Mouse (Mus musculus): ENCODE measurements around the gene Ercc1.

Ercc1 gene

DNA sequence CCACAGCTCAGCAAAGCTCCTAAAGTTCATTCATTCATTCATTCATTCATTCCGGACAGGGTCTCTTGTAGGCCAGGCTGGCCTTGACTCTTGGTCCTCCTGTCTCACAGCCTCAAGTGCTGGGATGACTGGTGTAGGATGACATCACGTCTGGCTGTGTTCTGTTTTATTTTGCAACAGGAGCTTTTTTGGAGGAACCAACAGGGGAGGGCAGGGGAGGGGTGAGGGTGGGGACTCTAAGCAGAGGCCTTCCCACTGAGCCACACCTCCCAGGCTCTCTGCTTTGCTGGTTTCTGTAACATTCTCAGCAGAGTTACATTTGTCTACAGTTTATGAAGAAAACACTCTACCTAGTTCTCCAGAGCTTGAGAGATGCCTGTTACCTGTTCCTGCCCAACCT lies 6.5 kb upstream of the Ercc1 start:
- DNase-seq (ENCODE audit: low read depth) = peak; percentile 83

DNA sequence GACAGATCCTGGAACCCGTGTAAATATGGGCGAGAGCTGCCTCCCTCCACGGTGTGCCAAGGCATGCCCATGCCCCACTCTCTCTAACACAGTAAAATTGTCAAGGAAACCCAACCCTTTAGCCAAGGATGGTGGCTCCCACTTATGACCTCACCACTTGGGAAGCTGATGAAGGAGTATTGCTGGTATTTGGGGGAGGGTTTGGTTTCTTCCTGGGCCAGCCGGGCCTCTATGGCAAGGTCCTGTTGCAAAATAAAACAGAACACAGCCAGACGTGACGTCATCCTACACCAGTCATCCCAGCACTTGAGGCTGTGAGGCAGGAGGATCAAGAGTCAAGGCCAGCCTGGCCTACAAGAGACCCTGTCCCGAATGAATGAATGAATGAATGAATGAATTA lies 6.0 kb upstream of the Ercc1 start:
- DNase-seq (ENCODE audit: low read depth) = peak; percentile 82

GRCm38 (mm10) chr7:19341250-19341649 lies 3.3 kb upstream of the Ercc1 start:
- no peak for DNase-seq (ENCODE audit: low read depth)

DNA sequence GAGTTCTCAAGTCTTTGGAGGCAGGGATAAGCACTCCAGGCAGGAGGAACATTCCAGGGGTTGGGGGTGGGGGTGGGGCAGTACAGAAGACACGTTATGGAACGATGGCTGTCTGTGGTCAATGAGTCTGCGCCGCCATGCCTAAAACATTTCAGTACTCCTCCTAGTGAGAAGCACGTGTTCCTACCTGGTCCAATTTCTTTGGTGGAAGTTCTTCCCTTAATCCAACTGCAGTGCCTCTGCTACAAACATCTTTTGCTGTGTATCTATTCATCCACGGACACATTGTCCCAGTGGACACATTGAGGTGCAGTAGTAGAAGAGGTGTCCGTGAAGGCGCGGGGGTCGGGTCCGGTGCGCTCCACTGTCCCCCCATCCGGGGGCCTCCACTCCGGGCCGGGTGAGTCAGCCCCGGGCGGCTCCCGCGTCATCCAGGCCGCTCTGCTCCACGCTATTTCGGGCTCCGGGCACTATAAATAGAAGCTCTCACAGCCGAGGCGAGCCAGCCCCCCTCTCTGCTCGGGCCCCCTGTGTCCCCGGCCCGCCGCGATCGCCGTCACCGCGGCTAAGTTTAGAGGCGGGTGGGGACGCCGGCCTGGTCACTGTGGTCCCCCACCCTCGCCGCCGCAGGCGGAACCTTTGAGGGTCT lies 2.7 kb upstream of the Ercc1 start:
- peak; percentile 77 for DNase-seq (ENCODE audit: low read depth)

- DNase-seq (ENCODE audit: low read depth) = peak; percentile 93
Measured at GRCm38 (mm10) chr7:19342481-19343027, 2.0 kb upstream of the Ercc1 start.

DNA sequence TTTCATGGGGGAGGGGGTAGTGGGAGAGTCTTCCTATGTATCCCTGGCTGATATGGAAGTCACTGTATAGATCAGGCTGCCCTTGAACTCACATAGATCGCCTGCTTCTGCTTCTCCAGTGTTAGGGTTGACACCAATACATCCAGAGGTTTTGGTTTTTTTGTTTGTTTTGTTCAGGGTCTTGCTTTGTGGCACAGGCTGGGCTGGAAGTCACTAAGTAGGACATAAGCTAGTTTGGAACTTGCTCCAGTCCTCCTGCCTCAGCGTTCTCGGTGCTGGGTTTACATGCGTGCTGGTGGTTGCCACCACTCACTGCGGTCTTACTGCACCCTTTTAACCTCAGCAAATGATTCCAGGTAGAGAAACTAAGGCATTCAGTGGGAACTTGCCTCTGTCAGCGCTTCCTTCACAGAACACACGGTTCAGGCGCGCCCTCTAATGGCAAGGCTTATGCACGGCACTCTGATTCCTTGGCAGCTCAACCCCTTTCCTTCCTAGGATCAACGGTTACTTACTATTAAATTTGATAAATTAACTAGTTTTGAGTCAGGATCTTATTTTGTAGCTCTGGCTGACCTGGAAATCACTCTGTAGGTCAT lies 1.3 kb upstream of the Ercc1 start:
- DNase-seq (ENCODE audit: low read depth) = peak; percentile 93

DNA sequence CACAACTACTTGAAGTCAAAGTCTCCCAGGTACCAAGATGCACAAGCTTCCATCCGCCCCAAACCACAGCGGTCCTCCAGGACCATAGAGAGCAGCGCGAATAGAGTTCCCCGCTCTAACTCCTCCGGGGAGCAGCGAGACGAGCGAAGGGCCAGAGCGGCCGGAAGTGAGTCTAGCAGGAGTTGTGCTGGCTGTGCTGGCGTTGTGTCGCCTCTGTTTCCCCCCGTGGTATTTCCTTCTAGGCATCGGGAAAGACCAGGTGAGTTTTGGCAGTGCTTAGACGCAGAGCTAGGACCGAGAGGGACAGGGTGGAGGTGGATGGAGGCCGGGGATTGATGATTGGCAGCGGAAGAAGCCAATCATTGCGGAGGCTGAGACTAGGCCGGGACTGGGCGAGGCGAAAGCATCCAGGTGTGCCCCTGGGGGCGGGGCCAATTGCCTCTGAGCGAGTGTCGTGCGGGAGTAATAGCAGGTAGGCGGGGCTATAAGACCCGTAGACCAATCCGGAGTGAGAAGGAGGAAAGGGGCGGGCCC lies 427 bp downstream of the Ercc1 start:
- DNase-seq (ENCODE audit: low read depth) = peak; percentile 99

GRCm38 (mm10) chr7:19349188-19349915 lies 4.8 kb downstream of the Ercc1 start:
- DNase-seq (ENCODE audit: low read depth) = no peak

- DNase-seq (ENCODE audit: low read depth) = no peak
Measured at GRCm38 (mm10) chr7:19350221-19350620, 5.6 kb downstream of the Ercc1 start.

GRCm38 (mm10) chr7:19354991-19355390 lies 10.4 kb downstream of the Ercc1 start:
- DNase-seq (ENCODE audit: low read depth) = no peak

GRCm38 (mm10) chr7:19356311-19356710 lies 11.7 kb downstream of the Ercc1 start:
- DNase-seq (ENCODE audit: low read depth) = no peak

GRCm38 (mm10) chr7:19357381-19358375 lies 13.1 kb downstream of the Ercc1 start:
- no peak for DNase-seq (ENCODE audit: low read depth)

- peak; percentile 22 for DNase-seq (ENCODE audit: low read depth)
Measured at GRCm38 (mm10) chr7:19358634-19359033, 14.1 kb downstream of the Ercc1 start.

- peak; percentile 88 for DNase-seq (ENCODE audit: low read depth)
Measured at GRCm38 (mm10) chr7:19359299-19359891, 14.8 kb downstream of the Ercc1 start, which contains the start of the genes Cd3eap and Ppp1r13l. TSS of gene Cd3eap (minus strand) at chr7:19359483. TSS of gene Ppp1r13l (plus strand) at chr7:19359749.

GRCm38 (mm10) chr7:19359892-19360641 lies 15.5 kb downstream of the Ercc1 start:
- peak; percentile 85 for DNase-seq (ENCODE audit: low read depth)

- peak; percentile 95 for DNase-seq (ENCODE audit: low read depth)
Measured at GRCm38 (mm10) chr7:19360944-19361343, 16.4 kb downstream of the Ercc1 start.

GRCm38 (mm10) chr7:19361720-19362119 lies 17.1 kb downstream of the Ercc1 start:
- peak; percentile 91 for DNase-seq (ENCODE audit: low read depth)

DNA sequence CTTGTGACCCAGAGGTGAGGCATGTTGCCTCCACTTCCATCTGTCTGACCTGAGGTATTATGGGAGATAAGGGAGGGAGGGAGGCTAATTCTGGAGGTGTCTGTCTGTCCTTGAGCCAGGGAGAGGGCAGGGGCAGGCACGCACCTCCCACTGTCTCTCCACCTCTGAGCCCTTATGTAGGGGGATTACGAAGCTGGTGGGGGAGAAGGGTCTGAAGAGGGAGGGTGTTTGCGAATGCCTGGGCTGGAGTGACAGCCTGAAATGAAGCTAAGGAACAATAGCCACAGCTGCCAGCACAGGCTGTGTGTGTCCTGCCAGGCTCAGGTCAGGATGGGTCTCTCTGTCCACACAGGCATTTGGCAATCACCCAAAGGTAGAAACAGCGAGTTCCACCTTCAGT lies 17.7 kb downstream of the Ercc1 start:
- no peak for DNase-seq (ENCODE audit: low read depth)

GRCm38 (mm10) chr7:19363881-19364280 lies 19.3 kb downstream of the Ercc1 start:
- DNase-seq (ENCODE audit: low read depth) = peak; percentile 77

- no peak for DNase-seq (ENCODE audit: low read depth)
Measured at GRCm38 (mm10) chr7:19365376-19365775, 20.8 kb downstream of the Ercc1 start.
